Comparison of ENCODE assay signal across 9 mouse cellular contexts in the genomic region with DNA sequence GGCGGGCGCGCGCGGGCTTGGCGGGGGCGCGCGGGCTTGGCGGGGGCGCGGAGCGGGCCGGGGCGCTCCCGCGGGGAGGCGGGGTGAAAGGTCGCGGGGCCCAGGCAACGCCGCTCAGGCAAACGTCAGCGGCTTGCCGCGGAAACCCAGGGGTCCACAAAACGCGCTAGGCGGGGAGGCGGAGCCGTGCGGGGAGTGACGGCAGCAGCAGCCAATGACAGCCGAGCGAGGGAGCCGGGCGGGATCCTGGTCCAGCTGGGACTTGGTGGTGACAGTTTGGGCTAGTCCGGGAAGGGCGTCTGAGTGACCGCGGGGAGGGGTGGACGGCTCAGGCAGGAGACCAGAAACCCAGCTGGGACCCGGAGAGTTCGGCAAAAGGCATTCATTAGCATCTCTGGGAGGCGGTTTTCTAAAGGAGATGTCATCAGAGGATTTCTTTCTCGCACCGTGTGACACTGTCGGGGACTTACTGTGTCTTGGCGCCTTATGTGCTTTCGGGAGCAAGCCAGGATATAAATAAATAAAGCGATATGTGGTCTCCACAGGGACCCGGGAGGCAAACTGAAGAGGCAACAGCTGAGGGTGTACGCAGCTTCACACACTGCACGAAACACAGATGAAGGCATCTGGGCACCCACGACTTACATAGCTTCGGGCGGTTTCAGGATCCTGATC. TPM values are rescaled to one million over a fixed set of nuclear protein-coding genes. Genes with fewer than 3 reads are reported as not detected.
A peak's percentile ranks its signal among the peaks of the same experiment; 100 is the strongest.
DNase-seq lines count a peak whose midpoint lies in the region; ATAC-seq and TF ChIP-seq lines count a peak whose summit lies in the region.
"Had no signal": no experiment of that assay in that cellular context is flagged by ENCODE, and none has a peak within 500 bp of the region (broad histone marks: within the 10 kb centered on the region; RNA-seq: fewer than 3 reads in every experiment).

No protein-coding gene starts in this region.

- peak overlapping the region; percentile 90 for H3K4me3 ChIP-seq in hindbrain, postnatal 0 days (ENCODE audit: low read length)
- peak overlapping the region; percentile 85 for H3K4me3 ChIP-seq in left cerebral cortex, adult 2 months

- no peaks in the 10 kb centered on the region for H3K36me3 ChIP-seq in hindbrain, postnatal 0 days (ENCODE audit: insufficient read depth, low read length)

- intact Hi-C loops in left cerebral cortex, adult 2 months (cut with DNase I), result loop anchor here (2.0 to 5.0 kb wide), 6 partner anchors 172 to 1353 kb away; no protein-coding TSS in a partner anchor

- peak; percentile 54 for DNase-seq in adipocyte (ENCODE audit: low spot score)
- DNase-seq in cerebellum, postnatal 36 days, result peak; percentile 98 to 99
- peak; percentile 87 to 90 for DNase-seq in gastrocnemius, adult 8-10 months (ENCODE audit: low spot score in 2 of 2)
- peak; percentile 96 for DNase-seq in hindbrain, postnatal 0 days (ENCODE audit: low spot score)
- DNase-seq in left cerebral cortex, adult 2 months (ENCODE audit: extremely low spot score in 1 of 2, low spot score in 2 of 2), result peak; percentile 98 to 99
- peak; percentile 93 to 96 for DNase-seq in lung, postnatal 4 days
- peak; percentile 94 for DNase-seq in right cerebral cortex, postnatal 14 days
- peak; percentile 84 to 91 for DNase-seq in urinary bladder, postnatal 4 days (ENCODE audit: low spot score in 2 of 2)

- no peaks in the 10 kb centered on the region for H3K4me1 ChIP-seq in hindbrain, postnatal 0 days (ENCODE audit: insufficient read depth, low read length)

- peak overlapping the region; percentile 100 for H3K27ac ChIP-seq in hindbrain, postnatal 0 days
- peak overlapping the region; percentile 92 for H3K27ac ChIP-seq in left cerebral cortex, adult 2 months

- 2% methylated on average over 56 of the region's 57 CpGs for WGBS in hindbrain, postnatal 0 days

- H3K27me3 ChIP-seq in hindbrain, postnatal 0 days (ENCODE audit: insufficient read depth, low read length), result no peaks in the 10 kb centered on the region

- peak overlapping the region; percentile 97 for H3K9ac ChIP-seq in hindbrain, postnatal 0 days (replicated peaks; ENCODE audit: low read length)

- peak overlapping the region; percentile 77 for H3K4me2 ChIP-seq in hindbrain, postnatal 0 days (ENCODE audit: low read depth, low read length)

- peak; percentile 95 for ATAC-seq in hindbrain, postnatal 0 days

- no peaks in the 10 kb centered on the region for H3K9me3 ChIP-seq in hindbrain, postnatal 0 days (ENCODE audit: low read length)

- no peak for TF ChIP-seq CTCF in hindbrain, postnatal 0 days (IDR thresholded peaks at IDR 0.05; ENCODE audit: low read depth)
- no peak for TF ChIP-seq CTCF in left cerebral cortex, adult 2 months (IDR thresholded peaks at IDR 0.05)

RNA-seq across cellular contexts. Expression of a gene that starts 0.8 kb away (rescaled TPM):
- 1 to 10 TPM; 2.2 to 3.9 (median 3.4) TPM for total RNA-seq in gastrocnemius, adult 8-10 months (2022)
- total RNA-seq in hindbrain, postnatal 0 days (2014; rRNA removed), result 86.3 and 88.2 TPM in 2 replicates
- polyA plus RNA-seq in hindbrain, postnatal 0 days (2015; fragmentation: Nextera tagmentation; extraction: Ambion mirVana), result 53.8 and 54.8 TPM in 2 replicates
- total RNA-seq in left cerebral cortex, adult 2 months (2021), result 10 to 100 TPM; 39.7 to 43.1 TPM
- total RNA-seq: neutrophil, adult 5-6 weeks had no signal

Comparison
In these comparisons a context has a peak if more than half of its experiments do, and no peak if none do; other contexts are left out.
1. Peak in every context shown above with its lines: DNase-seq, ATAC-seq, H3K4me3 ChIP-seq and H3K27ac ChIP-seq.
2. RNA of a gene that starts 0.8 kb away (total RNA-seq): 86.3 to 88.2 TPM in hindbrain, postnatal 0 days and 39.7 to 43.1 TPM in left cerebral cortex, adult 2 months; 2.2 to 3.9 TPM in gastrocnemius, adult 8-10 months; every median in the first group is over 4 times any median in the second.